Mouse (Mus musculus) lung, adult 2 months (tissue): ENCODE results near the gene Ncoa1.

ENCODE experiments used
- CTCF ChIP-seq: fragments of 200-500 bp; IDR thresholded peaks from 2 replicates; pipeline ENCODE4 v1.5.1; 2011; ENCODE audit warnings: mild to moderate bottlenecking, low read length, control low read depth; ENCODE audit not compliant: insufficient read depth
- POLR2A ChIP-seq: fragments of 200-500 bp; IDR thresholded peaks from 2 replicates; pipeline ENCODE4 v1.6.1; 2011; ENCODE audit warnings: low read depth, mild to moderate bottlenecking, control low read depth, low read length, borderline replicate concordance; ENCODE audit errors: extremely low read depth

- no peak for TF ChIP-seq CTCF
- TF ChIP-seq POLR2A: no peak
Observed at GRCm38 (mm10) chr12:4249786-4250185, 227.2 kb downstream of the Ncoa1 start.
